Mouse (Mus musculus) spleen, adult 2 months (tissue): ENCODE measurements around the gene Sike1. TPM values are rescaled to one million over a fixed set of nuclear protein-coding genes. Genes with fewer than 3 reads are reported as not detected.
A peak's percentile ranks its signal among the peaks of the same experiment; 100 is the strongest.

Source experiments
- DNase-seq, 2 experiments: peaks; one replicate each; pipeline versions ENCODE4 v3.0.0 to v3.0.0-alpha.2; 2012 to 2021; ENCODE audit warnings: low spot score in 2 of 2, low read depth in 1 of 2
- H3K27ac ChIP-seq: fragments of 200-500 bp; 2 replicates; pipeline ENCODE4 v1.5.1; 2012; ENCODE audit warnings: low read length, inconsistent platforms; ENCODE audit not compliant: insufficient read depth
- H3K27me3 ChIP-seq: fragments of 200-500 bp; 2 replicates; pipeline ENCODE4 v1.6.1; 2012; ENCODE audit warnings: mild to moderate bottlenecking, moderate library complexity, low read length, inconsistent platforms; ENCODE audit not compliant: control insufficient read depth, insufficient read depth
- H3K36me3 ChIP-seq: fragments of 200-500 bp; 2 replicates; pipeline ENCODE4 v1.6.1; 2012; ENCODE audit warnings: mild to moderate bottlenecking, low read length, inconsistent platforms; ENCODE audit not compliant: control insufficient read depth, insufficient read depth
- H3K4me1 ChIP-seq: fragments of 200-500 bp; 2 replicates; pipeline ENCODE4 v1.6.1; 2011; ENCODE audit warnings: inconsistent platforms; ENCODE audit not compliant: control insufficient read depth, insufficient read depth, insufficient read length
- H3K4me3 ChIP-seq: fragments of 200-500 bp; 2 replicates; pipeline ENCODE4 v1.5.1; 2011; ENCODE audit warnings: mild to moderate bottlenecking, inconsistent platforms; ENCODE audit not compliant: insufficient read depth, insufficient read length; ENCODE audit errors: extremely low read depth
- CTCF ChIP-seq: fragments of 200-500 bp; IDR thresholded peaks from 2 replicates; pipeline ENCODE4 v1.5.1; 2011; ENCODE audit warnings: mild to moderate bottlenecking, inconsistent platforms; ENCODE audit not compliant: insufficient read depth, insufficient read length, insufficient replicate concordance; ENCODE audit errors: extremely low read depth
- POLR2A ChIP-seq: fragments of 200-500 bp; IDR thresholded peaks from 2 replicates; pipeline ENCODE4 v1.6.1; 2011; ENCODE audit warnings: low read depth, low read length, inconsistent platforms
- whole genome bisulfite sequencing: fragments of 180-500 bp; shearing (Covaris S2); methylation state at CpG from one replicate; pipeline ENCODE4 v1.1.7; 2018; 5-methylcytosine and 5-hydroxymethylcytosine counted together
- polyA plus RNA-seq: library from polyadenylated mRNA; depleted of rRNA; stranded (reverse); fragments of >200 nt; gene quantifications from 2 replicates; pipeline ENCODE4 v1.2.3, GENCODE M21; 2012; rRNA removed

Sike1 gene
- polyA plus RNA-seq = 26.5 and 26.8 TPM in 2 replicates

DNA sequence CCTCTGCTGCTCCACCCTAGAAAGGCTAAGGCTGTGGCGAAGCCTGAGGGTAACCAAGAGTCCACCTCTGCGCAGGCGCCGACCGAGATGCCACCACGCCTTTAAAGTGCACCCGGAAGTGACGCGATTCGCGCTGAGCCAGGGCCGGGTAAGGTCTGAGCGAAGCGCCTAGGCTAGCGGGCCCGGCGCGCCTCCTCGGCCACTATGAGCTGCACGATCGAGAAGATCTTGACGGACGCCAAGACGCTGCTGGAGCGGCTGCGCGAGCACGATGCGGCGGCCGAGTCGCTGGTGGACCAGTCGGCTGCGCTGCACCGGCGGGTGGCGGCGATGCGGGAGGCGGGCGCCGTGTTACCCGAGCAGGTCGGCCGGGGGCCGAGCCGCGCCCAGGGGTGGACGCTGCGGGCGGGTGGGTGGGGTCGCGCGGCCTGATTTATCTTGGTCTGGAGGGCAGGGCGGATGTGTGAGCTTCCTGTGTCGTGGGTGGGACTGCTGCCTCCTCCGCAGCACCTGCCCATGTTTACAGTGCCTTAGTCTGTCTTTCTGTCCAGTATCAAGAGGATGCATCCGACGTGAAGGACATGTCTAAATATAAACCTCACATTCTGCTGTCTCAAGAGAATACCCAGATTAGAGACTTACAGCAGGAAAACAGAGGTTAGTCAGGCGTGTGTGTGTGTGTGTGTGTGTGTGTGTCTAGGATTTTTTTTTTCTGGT is at the start of gene Sike1:
TSS of gene Sike1 (plus strand) at position 104 of the 717 bp plus-strand sequence.
- no peak for TF ChIP-seq CTCF
- TF ChIP-seq POLR2A = peak; percentile 92
- Histone ChIP-seq H3K36me3 (peaks cover 17% of the 10 kb centered on the region), H3K4me1 (peaks cover 3% of the 10 kb centered on the region), H3K4me3 (peak within 1 kb of the TSS; percentile 91), H3K27me3 (no peaks in the 10 kb centered on the region), H3K27ac (peak within 1 kb of the TSS; percentile 100)
- DNase-seq = peak; percentile 90 to 96
- WGBS = 0% methylated on average over 60 of the region's 60 CpGs

- Histone ChIP-seq H3K27me3 (no peaks in the 10 kb centered on the region), H3K4me1 (peaks cover 2% of the 10 kb centered on the region; the same call in 1 of the 2 replicates), H3K4me3 (no peak overlapping the region), H3K27ac (no peak overlapping the region), H3K36me3 (no peaks in the 10 kb centered on the region)
- TF ChIP-seq POLR2A (no peak), CTCF (no peak)
- WGBS = 67% methylated on average over 3 of the region's 3 CpGs
- DNase-seq = no peak
Observed at GRCm38 (mm10) chr3:102946312-102946711, 49.2 kb upstream of the Sike1 start.

DNA sequence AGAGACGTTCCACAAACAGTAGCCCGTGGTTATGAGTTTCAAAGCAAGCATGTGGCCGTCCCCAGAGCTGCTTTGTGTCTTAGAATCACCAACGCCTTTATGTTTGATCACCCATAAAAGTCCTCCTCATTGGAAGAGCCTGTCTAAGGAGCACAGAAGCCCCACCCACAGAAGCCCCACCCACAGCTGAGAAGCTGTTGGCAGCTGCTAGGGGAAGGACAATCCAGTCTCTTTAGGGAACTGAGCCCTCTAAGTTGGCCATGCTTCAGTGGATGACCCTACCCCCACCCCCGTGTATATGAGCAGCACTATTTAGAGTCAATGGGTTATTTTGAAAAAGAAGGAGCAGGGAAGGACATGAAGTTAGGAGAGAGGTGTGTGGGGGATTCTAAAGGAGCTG is 48.6 kb upstream of the Sike1 start:
- Histone ChIP-seq H3K4me3 (no peak overlapping the region), H3K36me3 (no peaks in the 10 kb centered on the region), H3K27ac (no peak overlapping the region), H3K27me3 (no peaks in the 10 kb centered on the region), H3K4me1 (peaks cover 2% of the 10 kb centered on the region; the same call in 1 of the 2 replicates)
- no peak for TF ChIP-seq CTCF
- TF ChIP-seq POLR2A = no peak
- peak; percentile 11 to 53 for DNase-seq
- 34% methylated on average over 5 of the region's 5 CpGs for WGBS

GRCm38 (mm10) chr3:102954476-102954875 is 41.0 kb upstream of the Sike1 start:
- Histone ChIP-seq H3K27me3 (no peaks in the 10 kb centered on the region), H3K27ac (no peak overlapping the region), H3K4me1 (no peaks in the 10 kb centered on the region), H3K4me3 (no peak overlapping the region), H3K36me3 (no peaks in the 10 kb centered on the region)
- TF ChIP-seq CTCF (no peak), POLR2A (no peak)
- no peak for DNase-seq
- WGBS = 92% methylated on average over 12 of the region's 12 CpGs

DNA sequence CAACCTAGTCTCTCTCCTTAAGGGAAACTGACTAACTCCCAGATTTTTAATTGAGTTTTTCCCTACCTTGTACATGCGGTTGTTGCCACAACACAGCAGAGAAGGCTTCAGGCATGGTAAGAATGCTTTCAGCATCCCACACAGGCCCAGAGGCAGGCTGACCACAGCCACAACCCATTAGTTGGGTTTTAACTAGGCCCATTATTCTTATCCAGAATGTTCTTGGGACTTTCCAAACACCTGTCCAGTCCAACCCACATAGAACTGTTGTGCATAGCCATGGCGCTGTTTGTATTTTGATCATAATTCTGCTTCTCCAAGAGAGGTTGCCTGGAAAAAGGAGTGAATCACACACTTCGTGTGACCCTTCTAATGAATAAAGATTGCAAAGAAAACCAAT is 40.4 kb upstream of the Sike1 start:
- no peaks in the 10 kb centered on the region for H3K36me3 ChIP-seq
- TF ChIP-seq CTCF (no peak), POLR2A (no peak)
- DNase-seq = no peak
- no peak overlapping the region for H3K27ac ChIP-seq
- no peaks in the 10 kb centered on the region for H3K27me3 ChIP-seq
- H3K4me1 ChIP-seq = no peaks in the 10 kb centered on the region
- no peak overlapping the region for H3K4me3 ChIP-seq
- WGBS = 88% methylated on average over 3 of the region's 3 CpGs

DNA sequence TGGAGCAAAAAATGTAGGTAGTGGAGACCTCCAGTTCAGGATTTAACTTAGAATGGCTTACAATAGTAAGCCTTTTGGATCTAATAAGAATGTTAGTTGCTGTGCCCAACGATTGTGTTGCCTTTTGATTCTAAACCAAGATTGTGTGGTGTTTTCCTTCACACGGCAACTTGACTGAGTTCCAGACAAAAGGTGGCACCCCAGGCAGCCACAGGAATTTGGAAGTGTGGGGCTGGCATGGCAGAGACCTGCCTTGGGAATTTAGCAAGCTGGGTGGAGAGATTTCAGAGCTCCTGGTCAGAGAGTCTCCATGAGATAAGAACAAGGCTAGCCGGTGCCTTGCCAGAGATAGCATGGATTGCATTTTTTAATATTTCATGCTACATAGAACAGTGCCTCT is 39.9 kb upstream of the Sike1 start:
- H3K27me3 ChIP-seq = no peaks in the 10 kb centered on the region
- H3K4me3 ChIP-seq = no peak overlapping the region
- H3K36me3 ChIP-seq = no peaks in the 10 kb centered on the region
- 75% methylated on average over 3 of the region's 3 CpGs for WGBS
- no peak for DNase-seq
- H3K27ac ChIP-seq = no peak overlapping the region
- TF ChIP-seq POLR2A (no peak), CTCF (no peak)
- H3K4me1 ChIP-seq = no peaks in the 10 kb centered on the region

DNA sequence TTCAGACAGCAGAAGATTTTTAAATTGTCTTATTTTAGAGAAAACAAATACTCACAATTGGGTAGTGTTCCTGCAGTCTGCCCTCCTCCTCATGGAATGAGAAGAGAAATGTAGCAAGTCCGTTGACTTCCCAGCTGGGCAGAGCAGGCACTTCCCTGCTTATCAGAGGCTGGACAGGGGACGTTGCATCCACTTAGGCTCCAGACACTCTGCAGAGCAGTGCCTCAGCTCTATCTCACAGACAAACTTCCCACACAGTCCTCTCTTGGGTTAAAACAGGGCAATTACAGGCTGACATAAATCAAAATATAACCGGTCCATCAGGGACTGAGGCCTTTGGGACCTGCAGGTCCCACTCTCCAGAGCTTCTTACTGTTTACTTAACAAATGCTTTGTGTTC is 31.5 kb upstream of the Sike1 start, which contains the start of gene Nr1h5:
TSS of gene Nr1h5 (minus strand) at position 101 of the 400 bp plus-strand sequence.
- H3K4me1 ChIP-seq = no peaks in the 10 kb centered on the region
- 64% methylated on average over 3 of the region's 3 CpGs for WGBS
- no peaks in the 10 kb centered on the region for H3K36me3 ChIP-seq
- no peak for TF ChIP-seq CTCF
- no peak for TF ChIP-seq POLR2A
- DNase-seq = no peak
- H3K27me3 ChIP-seq = no peaks in the 10 kb centered on the region
- H3K4me3 ChIP-seq = no peak within 1 kb of the TSS
- no peak within 1 kb of the TSS for H3K27ac ChIP-seq
